Mouse (Mus musculus): ENCODE results near the gene Etfa. TPM values are rescaled to one million over a fixed set of nuclear protein-coding genes. Genes with fewer than 3 reads are reported as not detected.

The Etfa gene
- polyA plus RNA-seq, 1 experiment from 2014 or later = 98.3 TPM

- WGBS = 1% methylated on average over 59 of the region's 59 CpGs
Measured at GRCm38 (mm10) chr9:55542366-55543325, 30.6 kb upstream of the Etfa start.

GRCm38 (mm10) chr9:55541681-55542365 lies 29.8 kb upstream of the Etfa start:
- Histone ChIP-seq H3K4me2 (peak overlapping the region; percentile 63), H3K36me3 (no peaks in the 10 kb centered on the region), H3K27ac (replicated peaks) (no peak overlapping the region), H3K9me3 (no peaks in the 10 kb centered on the region), H3K4me1 (replicated peaks) (peaks cover 35% of the 10 kb centered on the region), H3K9ac (no peak overlapping the region), H3K4me3 (peak overlapping the region; percentile 36), H3K27me3 (peaks cover 72% of the 10 kb centered on the region)
- no peak for ATAC-seq (ENCODE audit: low FRiP score, low read depth)
- under 1% methylated on average over 59 of the region's 59 CpGs for WGBS

More at GRCm38 (mm10) chr9:55542366-55543325, 30.6 kb upstream of the Etfa start:
- peak overlapping the region; percentile 36 for H3K4me3 ChIP-seq
- ATAC-seq (ENCODE audit: low FRiP score, low read depth) = no peak
- peaks cover 72% of the 10 kb centered on the region for H3K27me3 ChIP-seq
- no peaks in the 10 kb centered on the region for H3K9me3 ChIP-seq
- H3K9ac ChIP-seq = no peak overlapping the region
- no peak overlapping the region for H3K27ac ChIP-seq (replicated peaks)
- peak overlapping the region; percentile 63 for H3K4me2 ChIP-seq
- H3K36me3 ChIP-seq = no peaks in the 10 kb centered on the region
- peaks cover 35% of the 10 kb centered on the region for H3K4me1 ChIP-seq (replicated peaks)

- ATAC-seq (ENCODE audit: low FRiP score, low read depth) = peak; percentile 91
- H3K4me3 ChIP-seq = peak overlapping the region; percentile 36
- H3K9ac ChIP-seq = no peak overlapping the region
- under 1% methylated on average over 28 of the region's 28 CpGs for WGBS
- peaks cover 26% of the 10 kb centered on the region for H3K4me1 ChIP-seq (replicated peaks)
- H3K4me2 ChIP-seq = peak overlapping the region; percentile 63
- no peak overlapping the region for H3K27ac ChIP-seq (replicated peaks)
- H3K27me3 ChIP-seq = peaks cover 68% of the 10 kb centered on the region
- no peaks in the 10 kb centered on the region for H3K36me3 ChIP-seq
- H3K9me3 ChIP-seq = no peaks in the 10 kb centered on the region
Measured at GRCm38 (mm10) chr9:55540888-55541287, 28.8 kb upstream of the Etfa start.

- no peak for ATAC-seq (ENCODE audit: low FRiP score, low read depth)
- Histone ChIP-seq H3K27me3 (peaks cover 66% of the 10 kb centered on the region), H3K4me2 (peak overlapping the region; percentile 63), H3K4me1 (replicated peaks) (peaks cover 26% of the 10 kb centered on the region), H3K9ac (no peak overlapping the region), H3K9me3 (no peaks in the 10 kb centered on the region), H3K36me3 (no peaks in the 10 kb centered on the region), H3K27ac (replicated peaks) (no peak overlapping the region), H3K4me3 (peak overlapping the region; percentile 36)
- WGBS = under 1% methylated on average over 12 of the region's 12 CpGs
Measured at GRCm38 (mm10) chr9:55540391-55540770, 28.3 kb upstream of the Etfa start.

GRCm38 (mm10) chr9:55539661-55540390 lies 27.8 kb upstream of the Etfa start:
- 1% methylated on average over 31 of the region's 31 CpGs for WGBS
- Histone ChIP-seq H3K9ac (no peak overlapping the region), H3K27ac (replicated peaks) (no peak overlapping the region), H3K36me3 (no peaks in the 10 kb centered on the region), H3K27me3 (peaks cover 62% of the 10 kb centered on the region), H3K4me1 (replicated peaks) (peaks cover 26% of the 10 kb centered on the region), H3K4me2 (peak overlapping the region; percentile 63; the same call in 1 of the 2 replicates), H3K4me3 (no peak overlapping the region), H3K9me3 (no peaks in the 10 kb centered on the region)
- ATAC-seq (ENCODE audit: low FRiP score, low read depth) = no peak

GRCm38 (mm10) chr9:55539006-55539405 lies 27.0 kb upstream of the Etfa start:
- no peak overlapping the region for H3K9ac ChIP-seq
- WGBS = 7% methylated on average over 1 of the region's 1 CpGs
- H3K9me3 ChIP-seq = no peaks in the 10 kb centered on the region
- no peaks in the 10 kb centered on the region for H3K36me3 ChIP-seq
- peaks cover 56% of the 10 kb centered on the region for H3K27me3 ChIP-seq
- no peak overlapping the region for H3K4me3 ChIP-seq
- H3K4me1 ChIP-seq (replicated peaks) = peaks cover 21% of the 10 kb centered on the region
- no peak overlapping the region for H3K4me2 ChIP-seq
- no peak overlapping the region for H3K27ac ChIP-seq (replicated peaks)
- no peak for ATAC-seq (ENCODE audit: low FRiP score, low read depth)

- Histone ChIP-seq H3K36me3 (no peaks in the 10 kb centered on the region), H3K9ac (no peak within 1 kb of the TSS), H3K27me3 (peaks cover 57% of the 10 kb centered on the region), H3K4me2 (no peak within 1 kb of the TSS), H3K9me3 (no peaks in the 10 kb centered on the region), H3K27ac (replicated peaks) (no peak within 1 kb of the TSS), H3K4me3 (no peak within 1 kb of the TSS), H3K4me1 (replicated peaks) (peaks cover 20% of the 10 kb centered on the region)
- no peak for ATAC-seq (ENCODE audit: low FRiP score, low read depth)
- WGBS = 8% methylated on average over 4 of the region's 4 CpGs
Measured at GRCm38 (mm10) chr9:55538377-55538776, 26.3 kb upstream of the Etfa start, which contains the start of gene Isl2. Gene Isl2, plus strand, starts transcription at chr9:55538672.

GRCm38 (mm10) chr9:55535907-55536306 lies 23.9 kb upstream of the Etfa start:
- no peaks in the 10 kb centered on the region for H3K9me3 ChIP-seq
- H3K36me3 ChIP-seq = no peaks in the 10 kb centered on the region
- no peak overlapping the region for H3K9ac ChIP-seq
- whole genome bisulfite sequencing = 17% methylated on average over 3 of the region's 3 CpGs
- peaks cover 5% of the 10 kb centered on the region for H3K4me1 ChIP-seq (replicated peaks)
- no peak for ATAC-seq (ENCODE audit: low FRiP score, low read depth)
- H3K4me3 ChIP-seq = no peak overlapping the region
- H3K4me2 ChIP-seq = no peak overlapping the region
- H3K27me3 ChIP-seq = peaks cover 48% of the 10 kb centered on the region
- H3K27ac ChIP-seq (replicated peaks) = no peak overlapping the region

GRCm38 (mm10) chr9:55525716-55526115 lies 13.7 kb upstream of the Etfa start:
- H3K27ac ChIP-seq (replicated peaks) = no peak overlapping the region
- no peak overlapping the region for H3K4me3 ChIP-seq
- no peaks in the 10 kb centered on the region for H3K9me3 ChIP-seq
- H3K4me1 ChIP-seq (replicated peaks) = no peaks in the 10 kb centered on the region
- no peak overlapping the region for H3K9ac ChIP-seq
- WGBS = 42% methylated on average over 4 of the region's 4 CpGs
- H3K27me3 ChIP-seq = 0 out of 2 replicates have a peak, but pooled peaks cover 4% of the 10 kb centered on the region
- no peaks in the 10 kb centered on the region for H3K36me3 ChIP-seq
- no peak for ATAC-seq (ENCODE audit: low FRiP score, low read depth)
- no peak overlapping the region for H3K4me2 ChIP-seq

- Histone ChIP-seq H3K27me3 (peaks cover 18% of the 10 kb centered on the region), H3K36me3 (no peaks in the 10 kb centered on the region), H3K4me2 (peak overlapping the region; percentile 97), H3K4me3 (peak overlapping the region; percentile 97), H3K4me1 (replicated peaks) (peaks cover 10% of the 10 kb centered on the region), H3K9ac (peak overlapping the region; percentile 87), H3K9me3 (no peaks in the 10 kb centered on the region), H3K27ac (replicated peaks) (peak overlapping the region; percentile 82)
- under 1% methylated on average over 32 of the region's 32 CpGs for WGBS
- peak; percentile 79 for ATAC-seq (ENCODE audit: low FRiP score, low read depth)
Measured at GRCm38 (mm10) chr9:55511521-55511993, 486 bp downstream of the Etfa start.

- ATAC-seq (ENCODE audit: low FRiP score, low read depth) = no peak
- Histone ChIP-seq H3K4me2 (peak overlapping the region; percentile 97), H3K27me3 (peaks cover 18% of the 10 kb centered on the region), H3K27ac (replicated peaks) (no peak overlapping the region), H3K9me3 (no peaks in the 10 kb centered on the region), H3K36me3 (no peaks in the 10 kb centered on the region), H3K9ac (no peak overlapping the region), H3K4me1 (replicated peaks) (peaks cover 10% of the 10 kb centered on the region), H3K4me3 (peak overlapping the region; percentile 97)
- WGBS = 81% methylated on average over 10 of the region's 10 CpGs
Measured at GRCm38 (mm10) chr9:55510651-55511235, 1.3 kb downstream of the Etfa start.

Data from hindbrain, embryonic 15.5 days (tissue).